Mouse (Mus musculus) kidney, postnatal 36 days (tissue): Measurements from ENCODE around the gene Lmbr1.
"Not testable (repeated sequence)": the region's sequence is repeated elsewhere in the genome, so short reads cannot be mapped to it uniquely, and the experiment has no call there.

Source experiments
- DNase-seq, 2 experiments: peaks; one replicate each; pipeline ENCODE4 v3.0.0; 2021 to 2022; ENCODE audit warnings: mixed read lengths in 2 of 2

Gene Lmbr1

GRCm38 (mm10) chr5:29378298-29379036 lies at the start of gene Lmbr1:
Gene Lmbr1, minus strand, starts transcription at chr5:29378390.
- peak; percentile 94 to 96 for DNase-seq

- DNase-seq, result not testable (repeated sequence)
These were observed 45.1 kb upstream of the Lmbr1 start for GRCm38 (mm10) chr5:29423330-29423729.

- peak in 1 of 2 experiments; percentile 27 for DNase-seq
These were observed 34.9 kb upstream of the Lmbr1 start for GRCm38 (mm10) chr5:29413041-29413440.

GRCm38 (mm10) chr5:29410854-29411253 lies 32.7 kb upstream of the Lmbr1 start:
- DNase-seq, result no peak

GRCm38 (mm10) chr5:29398427-29398826 lies 20.2 kb upstream of the Lmbr1 start:
- DNase-seq, result peak in 1 of 2 experiments; percentile 16

- DNase-seq, result peak; percentile 73 to 93
These were observed 11.0 kb upstream of the Lmbr1 start for GRCm38 (mm10) chr5:29388944-29389765.

GRCm38 (mm10) chr5:29388181-29388943 lies 10.2 kb upstream of the Lmbr1 start:
- DNase-seq, result peak in 1 of 2 experiments; percentile 4

- DNase-seq, result no peak
These were observed 9.4 kb upstream of the Lmbr1 start for GRCm38 (mm10) chr5:29387591-29387990.

- no peak for DNase-seq
These were observed 4.6 kb upstream of the Lmbr1 start for GRCm38 (mm10) chr5:29382776-29383175.

GRCm38 (mm10) chr5:29380091-29380490 lies 1.9 kb upstream of the Lmbr1 start:
- DNase-seq, result no peak

- peak; percentile 43 to 47 for DNase-seq
These were observed 446 bp downstream of the Lmbr1 start for GRCm38 (mm10) chr5:29377590-29378297.

- no peak for DNase-seq
These were observed 14.7 kb downstream of the Lmbr1 start for GRCm38 (mm10) chr5:29363511-29363910.

- peak in 1 of 2 experiments; percentile 29 for DNase-seq
These were observed 42.4 kb downstream of the Lmbr1 start for GRCm38 (mm10) chr5:29335836-29336235.

- no peak for DNase-seq
These were observed 55.7 kb downstream of the Lmbr1 start for GRCm38 (mm10) chr5:29322503-29322902.

- no peak for DNase-seq
These were observed 69.0 kb downstream of the Lmbr1 start for GRCm38 (mm10) chr5:29309191-29309590.

GRCm38 (mm10) chr5:29293194-29293593 lies 85.0 kb downstream of the Lmbr1 start:
- peak; percentile 50 to 83 for DNase-seq

GRCm38 (mm10) chr5:29290110-29290509 lies 88.1 kb downstream of the Lmbr1 start:
- DNase-seq, result no peak

GRCm38 (mm10) chr5:29289703-29290102 lies 88.5 kb downstream of the Lmbr1 start:
- no peak for DNase-seq

GRCm38 (mm10) chr5:29281081-29281480 lies 97.1 kb downstream of the Lmbr1 start:
- peak; percentile 9 to 69 for DNase-seq

- peak; percentile 18 to 41 for DNase-seq
These were observed 103.4 kb downstream of the Lmbr1 start for GRCm38 (mm10) chr5:29274746-29275145.

- no peak for DNase-seq
These were observed 104.8 kb downstream of the Lmbr1 start for GRCm38 (mm10) chr5:29273426-29273825.

- DNase-seq, result no peak
These were observed 107.3 kb downstream of the Lmbr1 start for GRCm38 (mm10) chr5:29270879-29271278.
